Mouse (Mus musculus) embryonic facial prominence, embryonic 11.5 days (tissue): ENCODE measurements around the gene Asic3. TPM values are rescaled to one million over a fixed set of nuclear protein-coding genes. Genes with fewer than 3 reads are reported as not detected.

Experiments
- ATAC-seq: fragments of 200-750 bp; cut with Nextera tagmentation; replicated peaks from 2 replicates; pipeline ENCODE4 v1.8.0; 2017; ENCODE audit warnings: low read depth; ENCODE audit not compliant: insufficient number of reproducible peaks, low FRiP score, low TSS enrichment
- DNase-seq: peaks from one replicate; pipeline ENCODE4 v3.0.0-alpha.2; 2015; ENCODE audit warnings: low spot score
- H3K27ac ChIP-seq: fragments of 300-500 bp; sonication (generic); replicated peaks from 2 replicates; pipeline ENCODE4 v1.5.1; 2014; ENCODE audit warnings: mild to moderate bottlenecking, low read depth, low read length, control low read depth
- H3K27me3 ChIP-seq: fragments of 300-500 bp; sonication (generic); 2 replicates; pipeline ENCODE4 v1.6.1; 2014; ENCODE audit warnings: mild to moderate bottlenecking, low read length, moderate library complexity, mixed read lengths; ENCODE audit not compliant: control insufficient read depth, insufficient read depth
- H3K36me3 ChIP-seq: fragments of 300-500 bp; sonication (generic); replicated peaks from 2 replicates; pipeline ENCODE4 v1.6.1; 2014; ENCODE audit warnings: low read depth, mild to moderate bottlenecking, low read length, moderate library complexity, mixed read lengths; ENCODE audit not compliant: control insufficient read depth, insufficient read depth
- H3K4me1 ChIP-seq: fragments of 300-500 bp; sonication (generic); 2 replicates; pipeline ENCODE4 v1.6.1; 2014; ENCODE audit warnings: low read length, mixed read lengths; ENCODE audit not compliant: control insufficient read depth, insufficient read depth
- H3K4me2 ChIP-seq: fragments of 300-500 bp; sonication (generic); 2 replicates; pipeline ENCODE4 v1.6.1; 2014; ENCODE audit warnings: low read depth, mild to moderate bottlenecking, control low read depth, low read length, moderate library complexity
- H3K4me3 ChIP-seq: fragments of 300-500 bp; sonication (generic); 2 replicates; pipeline ENCODE4 v1.5.1; 2014; ENCODE audit warnings: low read depth, low read length, control low read depth
- H3K9ac ChIP-seq: fragments of 300-500 bp; sonication (generic); replicated peaks from 2 replicates; pipeline ENCODE4 v1.6.1; 2014; ENCODE audit warnings: mild to moderate bottlenecking, control low read depth, low read length
- H3K9me3 ChIP-seq: fragments of 300-500 bp; sonication (generic); replicated peaks from 2 replicates; pipeline ENCODE4 v1.6.1; 2016; ENCODE audit warnings: mild to moderate bottlenecking, low read length, inconsistent platforms, mixed read lengths; ENCODE audit not compliant: control insufficient read depth
- WGBS: fragments of 180-500 bp; shearing (Covaris S2); extraction: QIAGEN DNeasy Blood & Tissue Kit; methylation state at CpG from one replicate; pipeline ENCODE4 v1.1.7; 2014; 5-methylcytosine and 5-hydroxymethylcytosine counted together
- polyA plus RNA-seq: library from polyadenylated mRNA; unstranded; fragments of >200 nt; fragmentation: Nextera tagmentation; extraction: Ambion mirVana; gene quantifications from 2 replicates; pipeline ENCODE4 v1.2.1, GENCODE M21; 2014

Gene Asic3
- polyA plus RNA-seq, 1 experiment from 2014 or later = 0.42 TPM

- H3K4me2 ChIP-seq = no peak overlapping the region
Observed at GRCm38 (mm10) chr5:24416222-24416736, 3.1 kb downstream of the Asic3 start.

GRCm38 (mm10) chr5:24417587-24417986 lies 4.4 kb downstream of the Asic3 start:
- DNase-seq (no peak), ATAC-seq (no peak)
- Histone ChIP-seq H3K4me3 (no peak overlapping the region), H3K27me3 (no peaks in the 10 kb centered on the region), H3K27ac (no peak overlapping the region), H3K9me3 (no peaks in the 10 kb centered on the region), H3K9ac (no peak overlapping the region), H3K4me1 (no peaks in the 10 kb centered on the region; the same call in 1 of the 2 replicates), H3K36me3 (no peaks in the 10 kb centered on the region; the same call in 1 of the 2 replicates), H3K4me2 (no peak overlapping the region)
- 83% methylated on average over 10 of the region's 10 CpGs for WGBS

More at GRCm38 (mm10) chr5:24416222-24416736, 3.1 kb downstream of the Asic3 start:
- Histone ChIP-seq H3K36me3 (no peaks in the 10 kb centered on the region; the same call in 1 of the 2 replicates), H3K9ac (no peak overlapping the region), H3K27me3 (no peaks in the 10 kb centered on the region), H3K9me3 (no peaks in the 10 kb centered on the region), H3K4me3 (no peak overlapping the region), H3K4me1 (no peaks in the 10 kb centered on the region; the same call in 1 of the 2 replicates), H3K27ac (no peak overlapping the region)
- ATAC-seq (peak; percentile 22), DNase-seq (peak; percentile 76)
- 6% methylated on average over 21 of the region's 21 CpGs for WGBS

DNA sequence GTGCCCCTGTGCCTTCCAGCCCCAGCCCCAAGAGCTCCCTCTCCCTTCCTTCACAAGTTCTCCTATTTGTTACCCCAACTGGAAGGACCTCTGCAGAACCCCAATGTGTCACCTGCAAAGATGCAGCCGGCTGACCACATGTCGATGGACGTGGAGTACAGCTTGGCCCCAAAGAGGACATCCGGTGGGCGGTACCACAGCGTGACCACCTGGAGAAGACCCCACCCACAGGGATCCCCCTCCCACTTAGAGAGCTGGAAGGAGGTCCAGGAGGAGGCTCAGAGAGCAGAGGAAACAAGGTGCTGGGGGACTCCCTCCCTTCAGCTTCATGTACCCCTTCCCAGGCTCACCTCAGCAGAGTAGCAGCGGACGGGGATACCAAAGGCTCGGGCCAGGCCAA lies 7.2 kb downstream of the Asic3 start:
- H3K4me1 ChIP-seq = no peaks in the 10 kb centered on the region; the same call in 1 of the 2 replicates
- no peak overlapping the region for H3K4me2 ChIP-seq
- no peak overlapping the region for H3K9ac ChIP-seq
- no peak overlapping the region for H3K27ac ChIP-seq
- H3K36me3 ChIP-seq = no peaks in the 10 kb centered on the region; the same call in 1 of the 2 replicates
- no peak overlapping the region for H3K4me3 ChIP-seq
- no peak for ATAC-seq
- H3K27me3 ChIP-seq = no peaks in the 10 kb centered on the region
- DNase-seq = no peak
- 80% methylated on average over 9 of the region's 9 CpGs for WGBS
- H3K9me3 ChIP-seq = no peaks in the 10 kb centered on the region

GRCm38 (mm10) chr5:24423129-24424003 lies 10.2 kb downstream of the Asic3 start, which contains the start of the genes Cdk5 and Slc4a2:
TSS of gene Cdk5 (minus strand) at chr5:24423530.
TSS of gene Slc4a2 (plus strand) at chr5:24423837.
- no peaks in the 10 kb centered on the region; the same call in 1 of the 2 replicates for H3K36me3 ChIP-seq
- H3K27ac ChIP-seq = peak within 1 kb of the TSS; percentile 71
- peak within 1 kb of the TSS; percentile 87 for H3K4me2 ChIP-seq
- H3K9ac ChIP-seq = peak within 1 kb of the TSS; percentile 76
- ATAC-seq (peak; percentile 90), DNase-seq (peak; percentile 100)
- H3K9me3 ChIP-seq = no peaks in the 10 kb centered on the region
- no peaks in the 10 kb centered on the region for H3K27me3 ChIP-seq
- H3K4me1 ChIP-seq = peaks cover 19% of the 10 kb centered on the region
- under 1% methylated on average over 46 of the region's 46 CpGs for WGBS
- H3K4me3 ChIP-seq = peak within 1 kb of the TSS; percentile 64

DNA sequence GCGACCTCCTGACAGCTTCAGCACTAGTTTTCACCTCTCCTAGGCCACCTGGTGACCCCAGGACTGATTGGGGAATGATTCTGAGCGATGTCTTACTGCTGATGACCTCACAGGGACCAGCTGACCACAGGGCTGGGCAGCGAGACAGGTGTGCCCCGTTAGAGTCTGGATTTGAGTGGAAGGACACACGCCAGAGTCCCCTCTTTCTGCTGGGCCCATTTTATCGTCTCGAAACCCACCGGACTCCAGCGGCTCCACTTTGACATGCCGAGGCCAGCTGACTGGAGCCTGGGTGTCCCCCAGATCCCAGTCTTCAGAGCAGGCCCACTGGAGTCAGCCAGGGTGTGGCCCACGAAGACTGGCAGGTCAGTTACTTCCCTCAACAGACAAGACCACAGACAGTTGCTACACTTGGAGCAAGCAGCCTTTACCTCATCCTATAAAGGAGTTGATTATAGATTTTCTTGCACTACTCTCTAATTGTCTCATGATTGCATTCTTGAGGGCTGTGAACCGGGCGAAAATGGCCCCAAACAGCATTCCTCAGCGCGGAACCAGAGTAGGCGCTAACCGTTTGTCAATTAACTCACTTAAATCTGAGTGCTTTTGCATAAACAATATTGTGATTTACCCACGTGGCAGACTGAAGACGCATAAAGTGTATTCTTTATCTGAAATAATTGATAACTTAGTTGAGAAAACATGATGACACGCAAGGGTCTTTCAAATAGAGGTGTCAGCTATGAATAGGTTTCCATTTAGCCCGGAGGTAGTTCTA lies 11.0 kb downstream of the Asic3 start:
- peak overlapping the region; percentile 71; the same call in 1 of the 2 replicates for H3K27ac ChIP-seq
- H3K4me1 ChIP-seq = peaks cover 19% of the 10 kb centered on the region
- ATAC-seq = no peak; the same call in 1 of the 2 replicates
- WGBS = 13% methylated on average over 21 of the region's 21 CpGs
- peak; percentile 15 for DNase-seq
- H3K4me2 ChIP-seq = peak overlapping the region; percentile 87
- H3K36me3 ChIP-seq = no peaks in the 10 kb centered on the region; the same call in 1 of the 2 replicates
- H3K4me3 ChIP-seq = peak overlapping the region; percentile 64
- H3K9me3 ChIP-seq = no peaks in the 10 kb centered on the region
- H3K27me3 ChIP-seq = no peaks in the 10 kb centered on the region
- peak overlapping the region; percentile 68 for H3K9ac ChIP-seq

DNA sequence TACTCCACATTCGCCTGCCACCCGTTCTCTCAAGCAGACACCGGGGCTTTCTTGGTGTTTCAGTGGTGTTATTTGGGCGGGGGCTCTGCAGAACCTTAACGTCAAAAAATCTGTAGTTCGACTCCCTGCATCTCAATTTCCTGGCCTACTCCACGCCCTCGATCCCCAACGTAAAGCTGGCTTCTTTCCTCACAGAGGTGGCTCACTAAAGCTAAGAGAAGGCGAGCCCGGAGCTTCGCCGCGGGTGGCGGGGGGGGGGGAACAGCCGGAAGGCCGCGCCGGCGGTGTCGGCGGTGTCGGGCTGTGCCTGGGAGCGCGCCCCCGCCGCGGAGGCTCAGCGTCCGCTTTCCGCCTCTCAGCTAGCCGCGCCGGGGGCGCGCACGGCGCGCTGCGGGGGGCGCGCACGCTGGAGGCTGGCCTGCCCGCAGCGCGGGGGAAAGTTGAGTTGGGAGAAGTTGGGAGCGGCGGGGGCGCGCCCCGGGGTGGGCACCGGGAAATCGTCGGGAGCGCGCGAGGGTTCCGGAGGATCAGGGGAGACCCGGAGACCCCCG lies 11.7 kb downstream of the Asic3 start:
- H3K4me2 ChIP-seq = peak overlapping the region; percentile 87
- 2% methylated on average over 51 of the region's 60 CpGs for WGBS
- peaks cover 2% of the 10 kb centered on the region for H3K36me3 ChIP-seq
- peaks cover 19% of the 10 kb centered on the region for H3K4me1 ChIP-seq
- peak overlapping the region; percentile 68 for H3K9ac ChIP-seq
- peak overlapping the region; percentile 64 for H3K4me3 ChIP-seq
- no peaks in the 10 kb centered on the region for H3K27me3 ChIP-seq
- peak; percentile 95 for DNase-seq
- ATAC-seq = no peak
- no peaks in the 10 kb centered on the region for H3K9me3 ChIP-seq
- peak overlapping the region; percentile 67 for H3K27ac ChIP-seq

GRCm38 (mm10) chr5:24425421-24426036 lies 12.3 kb downstream of the Asic3 start:
- DNase-seq = peak; percentile 69
- Histone ChIP-seq H3K4me3 (peak overlapping the region; percentile 64), H3K9ac (peak overlapping the region; percentile 68), H3K27ac (peak overlapping the region; percentile 67), H3K4me1 (peaks cover 19% of the 10 kb centered on the region), H3K36me3 (peaks cover 5% of the 10 kb centered on the region), H3K9me3 (no peaks in the 10 kb centered on the region), H3K27me3 (no peaks in the 10 kb centered on the region), H3K4me2 (peak overlapping the region; percentile 87)
- WGBS = under 1% methylated on average over 25 of the region's 30 CpGs
- ATAC-seq = no peak
